Mouse (Mus musculus): ENCODE results near the gene Pfkfb3.
"Not testable (repeated sequence)": the region's sequence is repeated elsewhere in the genome, so short reads cannot be mapped to it uniquely, and the experiment has no call there.

Pfkfb3 gene

DNA sequence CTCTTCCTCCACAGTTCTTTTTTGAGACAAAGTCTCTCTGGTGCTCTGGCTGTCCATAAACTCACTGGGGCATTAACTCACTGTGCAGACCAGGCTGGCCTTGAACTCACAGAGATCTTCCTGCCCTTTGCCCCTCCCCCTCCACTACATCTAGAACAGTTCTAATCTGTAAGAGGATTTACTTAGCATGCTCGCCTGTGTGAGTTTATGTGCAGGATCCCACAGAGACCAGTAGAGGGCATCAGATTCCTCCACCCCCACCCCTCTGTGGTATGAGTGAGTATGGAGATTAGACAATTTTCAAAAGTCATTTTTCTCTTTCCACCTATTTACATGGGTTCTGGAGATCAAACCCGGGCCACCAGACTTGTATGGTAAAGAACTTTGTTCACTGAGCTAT is 6.3 kb downstream of the Pfkfb3 start:
- peak in 1 of 2 experiments; percentile 29 for DNase-seq

DNA sequence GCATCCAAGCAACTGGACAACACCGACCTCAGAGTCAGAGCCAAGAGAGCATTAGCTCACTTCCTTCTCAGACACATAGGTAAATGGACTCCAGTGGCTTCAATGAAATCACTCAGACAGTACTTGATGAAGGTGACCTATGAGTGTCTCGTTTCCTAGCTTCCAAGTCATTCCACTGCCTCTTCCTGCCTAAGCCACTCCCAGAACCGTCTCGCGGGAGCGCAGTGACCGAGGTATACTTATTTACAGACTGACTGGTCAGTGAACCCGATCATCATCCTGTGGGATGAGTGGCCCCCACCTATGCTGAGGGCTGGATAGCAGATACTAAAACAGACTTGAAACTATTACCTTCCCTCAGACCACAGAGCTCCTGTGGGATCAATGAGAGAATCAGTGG is 7.8 kb downstream of the Pfkfb3 start:
- DNase-seq, result no peak

DNA sequence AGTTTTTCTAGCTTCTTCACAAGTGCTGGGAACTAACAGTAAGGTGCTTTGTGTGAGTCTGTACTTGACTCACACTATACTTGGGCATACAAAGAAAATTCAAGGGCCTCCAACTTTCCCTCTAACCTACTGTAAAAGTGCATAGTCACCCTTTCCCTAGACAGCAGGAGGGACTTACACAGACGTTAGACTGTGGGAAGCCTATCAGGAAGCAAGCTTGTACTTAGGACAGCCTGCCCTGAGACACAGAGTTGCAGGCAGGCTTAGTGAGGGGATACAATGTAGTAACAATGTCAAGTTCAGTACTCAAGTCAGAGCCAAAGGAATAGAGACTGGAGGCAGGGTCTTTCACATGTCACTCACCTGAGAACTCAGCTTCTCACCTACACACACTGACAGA is 8.5 kb downstream of the Pfkfb3 start:
- DNase-seq, result no peak

DNA sequence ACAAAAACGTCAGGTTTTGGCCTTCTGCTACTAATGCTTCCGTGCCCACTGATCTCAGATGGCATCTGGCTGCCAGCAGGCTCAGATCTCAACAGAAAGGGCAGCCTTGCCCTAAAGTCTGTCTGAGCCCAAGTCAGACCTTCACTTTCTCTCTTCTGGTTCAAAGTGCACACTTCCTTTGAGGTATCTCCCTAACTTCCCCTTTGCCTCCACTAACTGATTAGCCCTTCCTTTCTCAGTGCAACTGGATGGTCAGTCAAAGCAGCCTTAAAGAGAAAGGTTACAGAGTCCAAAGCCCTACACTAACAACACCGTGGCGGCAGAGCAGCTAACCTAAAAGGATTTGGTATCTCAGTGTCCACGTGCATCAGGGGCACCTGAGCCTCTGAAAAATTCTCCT is 9.5 kb downstream of the Pfkfb3 start:
- DNase-seq, result no peak

DNA sequence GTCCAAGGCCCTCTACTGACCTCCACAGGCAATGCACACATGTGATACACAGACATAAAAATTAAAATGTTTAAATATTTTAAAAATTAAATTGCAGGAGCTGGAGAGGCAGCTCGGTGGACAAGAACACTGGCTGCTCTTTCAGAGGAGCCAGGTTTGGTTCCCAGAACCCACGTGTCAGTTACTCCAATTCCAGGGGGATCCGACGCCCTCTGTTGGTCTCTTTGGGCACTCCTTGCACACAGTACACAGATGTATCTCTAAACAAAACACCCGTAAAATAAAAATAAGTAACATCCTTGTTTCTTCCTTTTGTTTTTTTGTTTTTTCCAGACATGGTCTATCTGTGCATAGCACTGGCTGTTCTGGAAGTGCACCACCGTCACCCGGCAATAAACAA is 10.7 kb downstream of the Pfkfb3 start:
- DNase-seq, result peak in 1 of 2 experiments; percentile 31

DNA sequence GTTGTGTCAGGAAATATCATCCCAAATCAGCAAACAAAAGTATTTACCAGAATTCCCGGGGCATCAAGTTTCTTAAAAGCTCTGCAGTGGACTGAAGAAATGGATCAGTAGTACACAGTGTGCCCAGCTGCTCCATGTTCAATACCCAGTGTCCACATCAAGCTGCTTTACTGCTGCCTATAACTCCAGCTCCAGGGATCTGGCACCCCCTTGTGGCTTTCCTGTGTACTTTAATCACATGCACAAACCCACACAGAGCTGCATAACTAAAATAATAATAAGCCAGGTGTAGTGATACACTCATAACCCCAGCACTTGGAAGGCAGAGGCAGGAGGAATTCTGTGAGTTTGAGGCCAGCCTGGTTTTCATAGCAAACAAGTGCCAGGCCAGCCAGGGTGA is 11.2 kb downstream of the Pfkfb3 start:
- peak; percentile 87 to 93 for DNase-seq

DNA sequence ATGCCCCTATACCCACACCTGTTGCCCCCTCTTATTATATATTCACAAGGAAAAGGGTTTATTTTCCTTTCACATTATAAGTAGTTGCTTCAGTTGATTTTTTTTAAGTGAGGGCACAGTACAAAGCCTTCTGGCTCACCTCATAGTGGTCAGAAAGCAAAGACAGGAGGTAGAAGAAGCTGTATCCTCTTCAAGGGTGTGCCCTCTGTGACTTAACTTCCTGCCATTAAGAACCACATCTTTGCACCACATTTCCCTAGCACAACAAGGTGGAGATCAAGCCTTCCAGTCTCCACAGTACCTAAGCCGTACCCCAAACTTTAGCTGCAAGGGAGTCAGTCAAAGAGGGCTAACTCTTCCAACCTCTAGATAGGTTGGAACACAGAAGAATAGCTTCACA is 11.8 kb downstream of the Pfkfb3 start:
- DNase-seq, result no peak

DNA sequence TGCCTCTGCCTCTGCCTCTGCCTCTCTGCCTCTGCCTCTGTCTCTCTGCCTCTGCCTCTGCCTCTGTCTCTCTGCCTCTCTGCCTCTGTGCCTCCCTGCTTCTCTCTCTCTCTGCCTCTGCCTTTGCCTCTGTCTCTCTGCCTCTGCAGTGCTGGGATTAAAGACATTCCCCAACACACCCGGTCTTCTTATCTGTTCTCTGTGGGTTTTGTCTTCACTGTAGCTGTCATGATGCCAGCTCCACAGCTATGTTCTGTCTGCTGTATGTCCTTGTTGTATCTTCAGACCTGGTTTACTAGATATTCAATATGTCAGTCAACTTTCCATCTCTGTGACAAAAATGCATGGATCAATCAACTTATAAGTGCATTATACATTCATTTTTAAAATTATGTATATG is 12.3 kb downstream of the Pfkfb3 start:
- not testable (repeated sequence) for DNase-seq

DNA sequence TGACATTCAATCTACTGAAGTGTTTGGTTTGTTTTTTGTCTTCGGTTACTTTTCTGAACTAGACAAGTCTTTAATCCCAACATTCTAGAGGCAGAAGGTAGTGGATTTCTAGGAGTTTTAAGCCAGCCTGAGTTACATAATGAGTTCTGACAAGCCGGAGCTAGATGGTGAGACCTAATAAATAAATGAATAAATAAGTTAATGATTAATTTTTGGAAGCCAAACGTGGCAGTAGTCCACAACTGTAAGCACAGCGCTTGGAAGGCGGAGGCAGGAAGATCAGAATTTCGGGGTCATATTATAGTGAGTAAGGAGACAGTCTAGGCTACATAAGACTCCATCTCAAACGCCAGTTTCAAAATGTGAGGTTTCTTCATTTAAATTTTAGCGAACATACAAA is 17.9 kb downstream of the Pfkfb3 start:
- DNase-seq, result no peak

DNA sequence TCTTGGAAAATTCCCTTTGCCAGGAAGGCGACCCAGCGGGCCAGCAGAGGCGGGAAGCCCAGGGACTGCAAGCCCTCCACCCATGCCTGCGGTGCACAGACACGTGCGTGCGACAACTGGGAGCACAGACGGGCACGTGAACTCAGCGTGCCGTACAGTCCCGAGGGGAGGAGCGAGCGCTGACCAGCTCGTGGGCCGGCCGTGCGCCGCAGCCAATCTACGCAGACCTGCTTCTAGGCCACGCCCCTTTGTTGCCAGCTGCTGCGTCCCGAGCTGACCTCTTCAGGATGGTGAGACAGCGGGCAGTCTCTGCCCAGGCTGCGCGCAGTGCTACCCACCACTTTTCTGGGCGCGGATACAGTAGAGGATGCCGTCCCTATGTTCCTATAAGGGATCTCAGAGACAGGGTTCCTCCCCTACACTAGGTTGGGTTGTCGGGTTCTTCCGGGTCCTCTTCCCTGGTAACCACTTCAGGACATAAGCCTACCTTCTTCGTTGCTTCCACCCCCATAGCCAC is 18.4 kb downstream of the Pfkfb3 start:
- DNase-seq, result peak; percentile 87 to 92

DNA sequence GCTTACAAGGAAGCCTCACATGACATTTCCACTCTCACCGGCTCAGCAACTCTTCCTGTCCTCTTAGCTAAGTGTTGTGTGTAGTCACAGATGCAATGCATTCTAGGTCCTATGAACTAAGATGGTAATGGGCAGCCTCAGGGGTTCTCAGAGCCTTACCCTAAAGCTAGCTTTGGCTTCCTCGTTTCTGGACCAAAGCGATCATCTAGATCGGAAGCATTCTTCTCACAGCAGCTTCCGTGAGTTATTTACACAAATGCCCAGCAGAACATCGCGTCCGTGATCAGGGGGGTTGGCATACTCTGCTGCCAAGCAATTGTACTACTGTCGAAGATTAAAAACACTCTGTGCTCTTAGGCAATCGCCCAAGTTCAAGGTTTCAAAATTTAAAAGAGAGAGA is 19.1 kb downstream of the Pfkfb3 start:
- DNase-seq, result peak in 1 of 2 experiments; percentile 20

DNA sequence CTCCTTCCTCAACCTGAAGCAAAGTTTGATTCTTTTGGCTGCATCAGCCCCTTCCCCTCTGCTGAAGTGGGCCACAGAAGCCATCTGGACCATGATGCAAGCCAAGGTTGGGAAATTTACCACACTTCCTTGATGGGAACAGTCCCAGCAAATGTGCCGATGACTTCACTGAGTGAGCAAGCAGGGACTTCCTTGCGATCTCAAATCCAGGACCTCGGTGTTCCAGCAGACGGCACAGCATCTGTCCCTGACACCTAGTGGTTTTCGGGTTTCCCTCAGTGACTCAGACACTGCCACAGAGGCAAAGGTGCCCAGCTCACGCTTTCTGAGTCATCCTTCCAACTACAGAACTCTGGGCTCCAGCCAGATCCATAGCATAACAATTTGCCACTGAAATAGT is 23.8 kb downstream of the Pfkfb3 start:
- DNase-seq, result peak; percentile 44 to 52

DNA sequence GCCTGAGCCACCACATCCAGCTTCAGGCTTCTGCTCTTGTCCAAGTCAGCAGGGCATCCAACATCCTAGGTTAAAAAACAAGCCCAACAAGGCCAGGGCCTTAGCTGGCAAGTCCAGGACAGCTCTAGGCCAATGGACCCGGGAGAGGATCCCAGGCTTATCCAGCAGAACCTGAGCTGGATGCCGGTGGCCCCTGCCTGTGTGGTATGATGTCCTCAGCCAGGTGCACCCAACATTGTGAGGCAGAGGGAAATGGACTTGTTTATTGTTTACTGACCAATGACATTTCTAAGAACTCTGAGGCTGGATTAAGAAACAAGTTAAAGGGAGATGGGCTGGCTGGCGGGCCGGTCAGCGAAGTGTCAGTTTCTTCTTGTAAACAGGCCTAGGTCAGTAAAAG is 27.8 kb downstream of the Pfkfb3 start:
- DNase-seq, result no peak

DNA sequence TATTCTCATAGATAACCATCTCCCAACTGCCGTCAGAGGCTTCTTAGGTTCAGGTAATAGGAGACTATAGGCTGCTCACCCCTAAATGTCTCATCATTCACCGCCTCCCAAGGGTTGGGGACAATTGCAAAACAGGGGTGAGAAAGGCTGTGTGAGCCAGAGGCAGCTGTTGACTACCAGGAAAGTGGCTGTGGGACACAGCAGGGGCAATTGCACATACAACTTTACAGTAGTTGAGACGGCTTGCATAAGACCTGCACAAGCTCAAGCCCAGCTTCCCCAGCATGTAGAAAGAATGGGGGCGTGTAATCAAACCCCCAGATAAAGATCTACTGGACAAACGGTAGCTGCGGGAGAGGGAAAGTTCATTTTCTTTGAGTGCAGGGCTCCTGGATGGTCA is 29.1 kb downstream of the Pfkfb3 start:
- DNase-seq, result no peak

DNA sequence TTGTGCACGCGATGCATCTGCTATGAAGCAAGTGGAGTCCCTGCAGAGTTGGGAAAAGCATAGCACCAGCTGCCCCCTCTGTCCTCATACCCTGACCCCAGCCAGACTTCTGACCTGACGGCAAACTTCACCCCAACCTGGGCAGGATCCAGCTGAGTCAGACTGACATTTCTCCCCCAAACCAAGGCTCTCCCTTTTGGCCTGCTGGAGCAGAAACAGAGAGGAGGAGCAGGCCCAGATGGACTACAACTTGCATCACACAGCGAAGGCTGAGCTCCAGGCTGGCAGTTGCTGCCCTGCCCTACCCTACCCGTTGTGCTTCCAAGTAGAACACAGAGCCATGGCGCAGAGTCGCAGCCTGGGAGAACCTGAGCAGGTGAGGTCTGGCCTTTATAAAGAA is 32.1 kb downstream of the Pfkfb3 start:
- DNase-seq, result peak; percentile 18 to 20

DNA sequence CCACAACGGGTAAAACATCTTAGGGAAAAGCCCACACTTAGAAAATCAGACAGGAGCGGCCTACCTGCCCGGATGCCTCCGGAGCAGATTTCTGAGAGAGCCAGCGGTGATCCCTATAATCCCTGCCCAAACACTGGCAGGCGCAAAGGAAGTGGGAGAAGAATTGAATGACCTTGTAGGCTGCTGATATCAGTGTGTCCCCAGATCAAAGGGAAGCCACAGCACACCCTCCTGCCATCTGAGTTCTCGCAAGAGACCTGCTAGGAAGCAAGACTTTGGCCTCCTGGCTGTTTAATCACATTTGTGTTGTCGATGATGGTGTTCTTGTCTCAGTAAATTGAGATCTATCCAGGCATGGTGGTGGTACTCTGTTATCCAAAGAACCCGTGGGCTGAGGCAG is 33.1 kb downstream of the Pfkfb3 start:
- no peak for DNase-seq

DNA sequence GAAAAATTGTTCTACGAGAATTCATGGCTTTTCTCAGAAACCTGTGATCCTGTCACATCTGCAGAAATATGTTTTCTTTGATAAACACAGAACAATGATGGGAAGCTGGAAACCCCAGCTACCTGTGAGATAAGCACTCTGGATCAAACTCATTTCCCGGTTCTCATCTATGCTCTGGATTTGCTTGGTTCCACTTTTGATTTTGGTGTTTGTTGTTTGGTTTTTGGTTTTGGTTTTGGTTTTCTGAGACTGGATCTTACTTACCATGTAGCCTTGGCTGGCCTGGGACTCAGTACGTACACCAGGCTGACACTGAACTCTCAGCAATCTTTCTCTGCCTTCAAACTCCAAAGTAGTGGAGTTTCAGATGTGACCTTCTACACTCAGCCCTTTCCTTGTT is 38.0 kb downstream of the Pfkfb3 start:
- DNase-seq, result no peak

DNA sequence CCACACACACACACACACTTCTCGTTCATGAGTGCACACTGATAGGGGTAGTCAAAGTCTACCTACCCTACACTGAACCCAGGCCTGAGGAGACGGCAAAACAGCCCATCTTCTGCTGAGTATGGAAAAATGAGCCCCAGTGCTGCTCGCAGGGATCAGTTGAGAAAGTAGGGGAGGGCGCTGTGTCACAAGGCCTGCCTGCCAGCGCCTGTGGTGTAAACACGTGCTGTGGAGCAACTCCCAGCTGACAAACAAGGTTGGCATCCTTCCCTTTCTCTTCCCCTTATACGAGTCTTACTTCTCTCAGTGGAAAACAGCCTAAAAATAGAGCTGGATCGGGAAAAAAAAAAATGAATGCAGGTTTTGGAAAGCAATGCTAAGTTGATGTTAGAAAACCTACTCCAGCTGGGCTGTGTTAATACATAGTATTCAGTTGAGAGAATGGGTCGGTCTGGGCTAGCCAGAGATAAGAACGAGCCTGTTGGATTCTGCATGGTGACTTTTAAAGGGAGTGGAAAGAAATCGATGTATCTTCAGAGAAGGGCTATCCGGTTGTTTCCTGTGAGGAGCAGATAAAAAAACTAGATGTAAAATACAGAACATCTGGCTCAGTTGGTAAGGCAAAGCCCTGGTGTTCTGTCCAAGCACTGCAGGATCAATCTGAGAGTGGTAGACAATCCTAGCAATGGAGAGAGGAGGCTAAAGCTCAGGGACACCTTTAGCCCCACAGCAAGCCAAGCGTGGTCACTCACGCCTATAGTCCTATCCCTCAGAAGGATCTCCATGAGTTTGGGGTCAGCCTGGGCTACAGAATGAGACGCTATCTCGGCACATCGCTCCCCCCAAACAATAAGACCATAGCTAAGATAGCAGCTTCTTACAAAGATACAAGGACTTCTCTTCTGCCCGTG is 40.6 kb downstream of the Pfkfb3 start:
- no peak for DNase-seq

DNA sequence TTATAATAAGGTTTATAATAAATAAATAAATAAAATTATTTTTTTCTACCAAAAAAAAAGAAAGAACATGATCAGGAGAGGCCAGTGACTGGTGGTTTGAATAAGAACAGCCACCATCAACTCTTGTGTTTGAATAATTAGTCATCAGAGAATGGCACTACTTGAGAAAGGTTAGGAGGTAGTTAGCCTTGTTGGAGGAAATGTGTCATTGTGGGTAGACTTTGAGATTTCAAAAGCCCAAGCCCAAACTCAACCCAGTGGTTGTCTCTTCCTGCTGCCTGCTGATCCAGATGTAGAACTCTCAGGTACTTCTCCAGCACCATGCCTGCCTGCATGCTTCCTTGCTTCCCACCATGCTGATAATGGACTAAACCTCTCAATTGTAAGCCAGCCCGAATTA is 41.8 kb downstream of the Pfkfb3 start:
- no peak for DNase-seq

DNA sequence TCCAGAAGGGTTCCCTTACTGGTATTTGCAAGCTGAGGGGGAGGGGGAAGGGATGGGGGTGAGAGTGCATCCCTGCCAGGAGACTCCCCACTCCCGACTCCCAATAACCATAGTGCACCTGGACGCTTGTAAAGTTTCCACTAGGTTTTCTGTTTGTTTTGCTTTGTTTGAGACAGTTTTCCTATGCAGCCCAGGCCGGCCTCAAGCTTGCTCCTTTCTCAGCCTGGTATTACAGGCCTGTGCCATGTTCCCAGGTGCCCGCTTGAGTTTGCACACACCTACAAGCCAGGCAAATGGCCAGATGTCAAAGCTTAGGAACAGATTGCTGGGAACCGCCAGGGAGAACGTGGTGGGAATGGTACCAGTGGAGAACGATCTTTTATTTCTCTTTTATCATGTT is 50.1 kb downstream of the Pfkfb3 start:
- DNase-seq, result no peak

DNA sequence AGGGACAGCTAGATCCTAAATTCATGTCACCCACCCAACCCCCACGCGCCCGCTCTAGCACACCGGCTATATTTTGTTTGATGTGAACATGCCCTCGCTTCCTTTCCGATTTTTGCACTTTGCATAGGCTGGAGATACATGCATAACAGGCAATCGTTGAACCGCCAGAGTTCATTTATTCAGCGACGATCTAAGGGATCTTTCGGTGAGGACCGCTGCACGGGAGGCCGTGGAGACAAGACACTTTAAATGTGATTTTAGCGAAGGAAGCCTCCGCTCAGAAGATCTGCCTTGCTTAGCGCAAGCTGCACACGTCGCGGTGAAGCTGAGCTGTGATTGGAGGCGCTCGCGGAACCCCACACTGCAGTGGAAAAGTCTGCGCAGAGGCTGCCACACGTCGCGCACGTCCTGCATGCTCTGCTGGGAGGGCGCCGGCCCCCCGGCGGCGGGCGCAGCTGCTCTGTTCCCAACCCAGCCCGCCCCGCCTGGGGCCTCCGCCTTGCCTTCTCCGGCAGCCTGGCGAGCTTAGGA is 50.9 kb downstream of the Pfkfb3 start:
- peak; percentile 74 to 79 for DNase-seq

DNA sequence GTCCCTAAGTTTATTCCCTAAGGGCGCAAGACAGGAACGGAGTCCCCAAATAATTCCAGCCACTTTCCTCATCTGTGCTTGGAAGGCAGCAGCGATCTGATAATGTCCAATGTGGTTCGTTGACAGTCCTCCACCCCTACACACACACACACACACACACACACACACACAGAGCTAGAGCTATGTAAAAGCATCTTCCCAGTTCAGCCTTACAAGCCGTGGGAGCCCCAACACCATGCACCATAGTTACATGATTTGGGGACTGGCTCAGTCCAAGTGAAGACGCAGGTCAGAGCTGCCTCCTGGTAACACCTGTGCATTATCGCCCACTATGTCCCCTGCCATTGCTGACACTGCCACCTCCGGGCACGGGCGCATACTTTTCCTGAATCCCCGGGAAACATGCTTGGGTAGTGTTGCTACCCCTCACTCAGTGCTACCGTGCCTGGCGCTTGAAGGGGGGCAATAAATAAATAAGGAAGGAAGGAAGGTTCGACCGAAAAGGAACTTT is 51.6 kb downstream of the Pfkfb3 start:
- DNase-seq, result no peak

DNA sequence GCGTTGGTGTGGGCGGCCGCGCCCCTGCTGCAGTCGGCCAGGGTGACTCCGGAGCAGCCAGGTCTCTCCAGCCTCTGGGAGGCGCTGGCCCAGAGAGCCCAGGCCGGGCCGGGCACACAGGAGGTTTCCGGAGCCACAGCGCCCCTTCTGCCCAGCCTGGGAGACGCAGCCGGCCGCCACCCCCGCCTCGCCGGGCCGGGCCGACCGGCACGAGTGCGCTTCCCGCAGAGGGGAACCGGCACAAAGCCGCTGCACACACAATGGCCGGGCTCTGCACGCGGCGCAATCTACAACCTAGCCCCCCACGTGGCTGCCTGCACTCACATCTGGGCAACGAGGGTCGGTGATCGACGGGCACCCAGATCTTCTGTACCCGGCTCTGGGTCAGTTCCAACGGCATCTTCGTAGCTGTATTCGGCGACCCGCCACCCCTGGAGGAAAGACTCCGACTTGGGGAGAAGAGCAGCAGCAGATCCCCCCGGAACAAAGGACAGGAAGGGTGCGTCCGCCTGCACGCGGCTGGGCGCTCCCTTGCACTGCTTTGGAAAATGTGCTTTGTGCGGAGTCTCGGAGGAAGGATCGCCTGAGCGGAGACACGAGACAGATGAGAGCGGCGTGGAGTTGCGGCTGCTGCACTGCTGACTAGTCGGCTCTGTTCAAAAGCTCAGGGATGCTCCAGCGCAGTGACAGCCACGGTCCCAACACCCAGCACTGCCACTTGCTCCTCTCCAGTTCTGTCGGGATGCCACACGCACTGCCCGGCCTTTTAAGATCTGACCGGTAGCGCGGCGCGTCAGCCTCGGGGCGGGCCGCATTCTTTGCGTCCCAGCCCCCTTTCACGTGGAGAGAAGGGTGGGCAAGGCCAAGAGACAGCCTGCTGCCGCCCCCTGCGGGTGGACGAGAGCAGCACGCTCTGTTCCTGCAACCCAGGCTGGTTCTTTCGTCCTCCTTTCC is 52.3 kb downstream of the Pfkfb3 start:
- peak; percentile 95 to 96 for DNase-seq
